In the genomic region with DNA sequence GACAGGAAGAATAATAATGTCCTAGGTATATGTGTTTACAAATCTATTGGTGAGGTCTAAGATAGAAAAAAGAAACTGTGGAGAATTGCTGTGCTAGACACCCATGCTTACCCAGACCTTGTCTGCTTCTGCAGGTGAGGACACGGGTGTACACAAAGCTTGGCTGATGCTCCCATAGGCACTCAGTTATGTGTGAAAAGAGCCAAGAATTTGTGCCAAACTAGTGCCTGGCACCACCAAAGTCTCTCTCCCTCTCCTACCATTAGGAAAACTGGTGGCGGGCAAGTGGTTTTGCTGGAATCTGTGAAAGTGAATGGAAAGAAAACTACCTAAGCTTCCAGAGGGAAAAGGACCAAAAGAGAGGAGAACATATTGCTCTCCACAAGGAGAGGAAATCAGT, we compare ENCODE assay signal across 11 mouse cellular contexts.
"Had no signal": no experiment of that assay in that cellular context is flagged by ENCODE, and none has a peak within 500 bp of the region (broad histone marks: within the 10 kb centered on the region; RNA-seq: fewer than 3 reads in every experiment).

No protein-coding gene starts in this region.

- H3K9me3 ChIP-seq: liver, embryonic 12.5 days; liver, embryonic 15.5 days; lung, embryonic 15.5 days; megakaryocyte, embryonic 14.5 days; midbrain, embryonic 10.5 days; midbrain, embryonic 13.5 days had no signal

- H3K36me3 ChIP-seq: midbrain, embryonic 13.5 days had no signal

- H3K4me3 ChIP-seq: left cerebral cortex, adult 2 months; liver, embryonic 12.5 days; liver, embryonic 15.5 days; lung, embryonic 15.5 days; megakaryocyte, embryonic 14.5 days; midbrain, embryonic 10.5 days; midbrain, embryonic 13.5 days had no signal

- H3K27me3 ChIP-seq: liver, embryonic 12.5 days; liver, embryonic 15.5 days; lung, embryonic 15.5 days; megakaryocyte, embryonic 14.5 days; midbrain, embryonic 13.5 days had no signal

- ATAC-seq: liver, embryonic 12.5 days; midbrain, embryonic 13.5 days; midbrain, embryonic 16.5 days had no signal

- DNase-seq: layer of hippocampus, postnatal 36 days; lung, adult 18-20 months; thymus, postnatal 25 days had no signal

- H3K4me1 ChIP-seq: liver, embryonic 15.5 days; lung, embryonic 15.5 days; midbrain, embryonic 10.5 days had no signal
